Mouse (Mus musculus) embryonic facial prominence, embryonic 14.5 days (tissue): Measurements from ENCODE around the gene Clip2. TPM values are rescaled to one million over a fixed set of nuclear protein-coding genes. Genes with fewer than 3 reads are reported as not detected.

Source experiments
- ATAC-seq: fragments of 200-750 bp; cut with Nextera tagmentation; 2 replicates; pipeline ENCODE4 v1.8.0; 2017; ENCODE audit warnings: low read depth, moderate number of reproducible peaks, moderate TSS enrichment
- DNase-seq: peaks from one replicate; pipeline ENCODE4 v3.0.0-alpha.2; 2015; ENCODE audit warnings: low spot score
- H3K27ac ChIP-seq: fragments of 300-500 bp; sonication (generic); replicated peaks from 2 replicates; pipeline ENCODE4 v1.5.1; 2014; ENCODE audit warnings: low read depth, mild to moderate bottlenecking, low read length, moderate library complexity
- H3K27me3 ChIP-seq: fragments of 300-500 bp; sonication (generic); replicated peaks from 2 replicates; pipeline ENCODE4 v1.6.1; 2014; ENCODE audit warnings: low read length; ENCODE audit not compliant: control insufficient read depth, insufficient read depth
- H3K36me3 ChIP-seq: fragments of 300-500 bp; sonication (generic); 2 replicates; pipeline ENCODE4 v1.6.1; 2014; ENCODE audit warnings: low read length, mixed read lengths; ENCODE audit not compliant: control insufficient read depth, insufficient read depth
- H3K4me1 ChIP-seq: fragments of 300-500 bp; sonication (generic); 2 replicates; pipeline ENCODE4 v1.6.1; 2014; ENCODE audit warnings: antibody characterized with exemption, low read length; ENCODE audit not compliant: control insufficient read depth, insufficient read depth
- H3K4me2 ChIP-seq: fragments of 300-500 bp; sonication (generic); 2 replicates; pipeline ENCODE4 v1.6.1; 2014; ENCODE audit warnings: low read depth, mild to moderate bottlenecking, low read length, moderate library complexity, mixed read lengths
- H3K4me3 ChIP-seq: fragments of 300-500 bp; sonication (generic); 2 replicates; pipeline ENCODE4 v1.5.1; 2014; ENCODE audit warnings: low read depth, mild to moderate bottlenecking, low read length
- H3K9ac ChIP-seq: fragments of 300-500 bp; sonication (generic); 2 replicates; pipeline ENCODE4 v1.6.1; 2014; ENCODE audit warnings: low read depth, mild to moderate bottlenecking, low read length, moderate library complexity, mixed read lengths
- H3K9me3 ChIP-seq: fragments of 300-500 bp; sonication (generic); 2 replicates; pipeline ENCODE4 v1.6.1; 2016; ENCODE audit warnings: low read length; ENCODE audit not compliant: control insufficient read depth
- WGBS: fragments of 180-500 bp; shearing (Covaris S2); extraction: QIAGEN DNeasy Blood & Tissue Kit; methylation state at CpG from one replicate; pipeline ENCODE4 v1.1.7; 2014; 5-methylcytosine and 5-hydroxymethylcytosine counted together
- polyA plus RNA-seq: library from polyadenylated mRNA; unstranded; fragments of >200 nt; fragmentation: Nextera tagmentation; extraction: Ambion mirVana; gene quantifications from 2 replicates; pipeline ENCODE4 v1.2.1, GENCODE M21; 2014

The Clip2 gene
- polyA plus RNA-seq, 1 experiment from 2014 or later: 4.1 TPM

- 77% methylated on average over 8 of the region's 8 CpGs for WGBS
- Histone ChIP-seq H3K9ac (no peak overlapping the region), H3K9me3 (peaks cover 9% of the 10 kb centered on the region; the same call in 1 of the 2 replicates), H3K27ac (no peak overlapping the region), H3K4me3 (no peak overlapping the region), H3K4me2 (no peak overlapping the region), H3K4me1 (peaks cover 5% of the 10 kb centered on the region), H3K27me3 (no peaks in the 10 kb centered on the region), H3K36me3 (no peaks in the 10 kb centered on the region)
- DNase-seq: no peak
- ATAC-seq: no peak
Measured at GRCm38 (mm10) chr5:134470538-134471169, 81.6 kb downstream of the Clip2 start.

DNA sequence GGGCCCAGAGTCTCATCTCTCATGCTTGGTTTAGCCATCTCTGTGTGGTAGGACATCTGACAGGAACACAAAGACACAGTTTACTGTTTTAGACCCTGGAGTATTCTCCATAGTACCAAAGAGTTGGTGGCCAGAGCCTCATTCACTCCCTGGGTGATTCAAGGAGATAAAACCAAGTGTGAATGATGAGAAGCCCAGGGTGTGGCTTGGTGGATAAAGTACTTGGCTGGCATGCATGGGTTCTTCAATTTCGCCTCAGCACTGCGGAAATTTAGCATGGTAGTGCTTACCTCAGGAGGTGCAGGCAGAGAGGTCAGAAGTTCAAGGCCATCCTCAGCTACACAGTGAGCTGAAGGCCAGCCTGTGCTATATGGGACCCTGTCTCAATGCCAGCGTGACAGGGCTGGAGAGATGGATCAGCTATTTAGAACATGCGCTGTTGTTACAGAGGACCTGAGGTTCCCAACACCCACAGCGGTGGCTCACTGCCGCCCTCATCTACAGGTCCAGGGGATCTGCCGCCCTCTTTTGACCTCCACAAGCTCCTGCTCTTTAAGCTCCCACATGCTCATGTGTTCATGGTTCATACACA lies 82.6 kb downstream of the Clip2 start:
- Histone ChIP-seq H3K27ac (no peak overlapping the region), H3K4me1 (peaks cover 5% of the 10 kb centered on the region), H3K4me3 (no peak overlapping the region), H3K27me3 (no peaks in the 10 kb centered on the region), H3K4me2 (no peak overlapping the region), H3K36me3 (no peaks in the 10 kb centered on the region), H3K9me3 (no peaks in the 10 kb centered on the region), H3K9ac (no peak overlapping the region)
- ATAC-seq (no peak), DNase-seq (no peak)
- WGBS: 84% methylated on average over 7 of the region's 7 CpGs

DNA sequence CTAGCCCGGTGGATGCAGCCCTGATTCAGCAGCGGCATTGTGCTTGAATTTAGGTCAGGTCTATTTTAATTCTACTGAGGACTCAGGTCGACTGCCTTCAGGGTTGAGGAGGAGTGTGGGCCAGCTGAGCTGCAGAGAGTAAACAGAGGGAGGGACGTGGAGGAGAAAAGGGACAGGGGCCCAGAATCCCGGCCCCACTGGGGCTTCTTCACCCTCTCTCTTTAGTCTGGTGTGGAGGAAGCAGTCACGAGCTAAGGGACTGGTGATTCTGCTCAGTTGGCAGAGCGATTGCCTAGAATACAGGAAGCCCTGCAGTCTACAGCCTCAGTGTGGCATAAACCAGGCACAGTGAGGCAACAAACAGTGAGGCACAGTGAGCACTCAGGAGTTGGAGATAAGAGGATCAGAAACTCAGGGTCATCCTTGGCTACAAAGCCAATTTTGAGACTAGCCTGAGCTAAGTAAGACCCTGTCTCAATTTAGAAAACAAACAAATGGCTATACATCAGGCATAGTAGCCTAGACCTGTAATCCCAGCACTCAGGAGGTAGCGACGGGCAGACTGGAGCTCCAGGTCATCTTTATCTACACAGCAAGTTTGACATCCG lies 84.0 kb downstream of the Clip2 start:
- H3K36me3 ChIP-seq: no peaks in the 10 kb centered on the region
- H3K4me2 ChIP-seq: no peak overlapping the region
- H3K27ac ChIP-seq: no peak overlapping the region; the same call in 1 of the 2 replicates
- H3K4me3 ChIP-seq: no peak overlapping the region
- peaks cover 5% of the 10 kb centered on the region for H3K4me1 ChIP-seq
- DNase-seq (no peak), ATAC-seq (no peak)
- WGBS: 72% methylated on average over 10 of the region's 10 CpGs
- no peaks in the 10 kb centered on the region for H3K9me3 ChIP-seq
- H3K9ac ChIP-seq: no peak overlapping the region
- H3K27me3 ChIP-seq: no peaks in the 10 kb centered on the region

DNA sequence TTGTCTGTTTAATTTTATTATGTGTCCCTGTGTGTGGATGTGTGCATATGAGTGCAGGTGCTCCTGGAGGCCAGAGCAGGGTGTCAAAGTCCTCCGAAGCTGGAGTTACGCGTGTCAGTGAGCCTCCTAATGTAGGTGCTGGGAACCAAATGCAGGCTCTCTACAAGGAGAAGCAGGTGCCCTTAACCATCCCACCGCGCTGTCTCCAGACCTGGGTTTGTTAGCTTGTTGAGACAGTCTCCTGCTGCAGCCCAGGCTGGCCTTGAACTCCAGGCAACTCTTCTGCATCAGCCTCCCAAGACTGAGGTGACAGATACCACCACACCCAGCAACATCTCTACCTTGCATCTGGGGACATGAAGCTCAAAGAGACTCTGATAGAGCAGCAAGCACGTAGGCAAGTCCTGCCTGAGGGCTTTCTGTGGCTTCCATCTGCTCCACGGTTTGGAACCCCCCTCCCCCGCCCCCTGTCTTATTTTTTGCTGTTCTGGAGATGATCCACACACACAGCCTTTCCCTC lies 85.1 kb downstream of the Clip2 start:
- Histone ChIP-seq H3K4me2 (no peak overlapping the region), H3K9me3 (no peaks in the 10 kb centered on the region), H3K27ac (no peak overlapping the region), H3K4me1 (peaks cover 5% of the 10 kb centered on the region), H3K27me3 (no peaks in the 10 kb centered on the region), H3K4me3 (no peak overlapping the region), H3K9ac (no peak overlapping the region), H3K36me3 (no peaks in the 10 kb centered on the region)
- ATAC-seq: no peak
- no peak for DNase-seq
- WGBS: 44% methylated on average over 8 of the region's 8 CpGs

- no peak overlapping the region; the same call in 1 of the 2 replicates for H3K27ac ChIP-seq
- peak overlapping the region; percentile 34 for H3K4me2 ChIP-seq
- peaks cover 5% of the 10 kb centered on the region for H3K4me1 ChIP-seq
- no peaks in the 10 kb centered on the region for H3K9me3 ChIP-seq
- no peaks in the 10 kb centered on the region for H3K36me3 ChIP-seq
- no peak overlapping the region for H3K4me3 ChIP-seq
- peak; percentile 70 for ATAC-seq
- H3K27me3 ChIP-seq: no peaks in the 10 kb centered on the region
- 15% methylated on average over 21 of the region's 21 CpGs for WGBS
- H3K9ac ChIP-seq: no peak overlapping the region
- DNase-seq: peak; percentile 66
Measured at GRCm38 (mm10) chr5:134466296-134467029, 85.8 kb downstream of the Clip2 start.

DNA sequence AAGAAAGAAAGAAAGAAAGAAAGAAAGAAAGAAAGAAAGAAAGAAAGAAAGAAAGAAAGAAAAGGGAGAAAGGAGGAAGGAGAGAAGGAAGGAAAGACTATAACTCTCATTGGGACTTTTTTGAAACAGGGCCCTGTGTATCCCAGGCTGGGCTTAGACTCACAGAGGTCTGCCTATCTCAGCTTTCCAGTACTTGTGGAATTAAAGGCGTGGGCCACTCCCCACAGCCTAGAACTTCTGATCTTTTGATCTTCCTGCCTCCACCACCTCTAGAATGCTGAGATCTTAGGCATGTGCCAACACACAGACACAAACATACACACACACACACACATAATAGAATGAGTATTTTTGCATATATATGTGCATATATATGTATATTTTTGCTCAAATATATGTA lies 87.0 kb downstream of the Clip2 start:
- DNase-seq (no peak), ATAC-seq (no peak)
- H3K4me2 ChIP-seq: no peak overlapping the region
- H3K9ac ChIP-seq: no peak overlapping the region
- H3K4me1 ChIP-seq: peaks cover 5% of the 10 kb centered on the region
- WGBS: 73% methylated on average over 1 of the region's 1 CpGs
- no peak overlapping the region for H3K4me3 ChIP-seq
- no peaks in the 10 kb centered on the region for H3K27me3 ChIP-seq
- no peaks in the 10 kb centered on the region for H3K36me3 ChIP-seq
- H3K27ac ChIP-seq: no peak overlapping the region
- no peaks in the 10 kb centered on the region for H3K9me3 ChIP-seq

GRCm38 (mm10) chr5:134464225-134464624 lies 88.0 kb downstream of the Clip2 start:
- Histone ChIP-seq H3K9ac (no peak overlapping the region), H3K27me3 (no peaks in the 10 kb centered on the region), H3K4me3 (no peak overlapping the region), H3K4me1 (peaks cover 5% of the 10 kb centered on the region), H3K27ac (no peak overlapping the region), H3K4me2 (no peak overlapping the region), H3K9me3 (no peaks in the 10 kb centered on the region), H3K36me3 (no peaks in the 10 kb centered on the region)
- DNase-seq: no peak
- ATAC-seq: no peak
- WGBS: 87% methylated on average over 5 of the region's 5 CpGs

- no peak for DNase-seq
- Histone ChIP-seq H3K4me2 (no peak overlapping the region), H3K27me3 (no peaks in the 10 kb centered on the region), H3K36me3 (no peaks in the 10 kb centered on the region), H3K9ac (no peak overlapping the region), H3K4me1 (peaks cover 5% of the 10 kb centered on the region), H3K9me3 (no peaks in the 10 kb centered on the region), H3K27ac (no peak overlapping the region), H3K4me3 (no peak overlapping the region)
- 76% methylated on average over 8 of the region's 8 CpGs for WGBS
- ATAC-seq: no peak
Measured at GRCm38 (mm10) chr5:134462731-134463130, 89.5 kb downstream of the Clip2 start.
